Mouse (Mus musculus) left cerebral cortex, adult 18-20 months (tissue): Measurements from ENCODE around the gene Nufip2. TPM values are rescaled to one million over a fixed set of nuclear protein-coding genes. Genes with fewer than 3 reads are reported as not detected.
"Not testable (repeated sequence)": the region's sequence is repeated elsewhere in the genome, so short reads cannot be mapped to it uniquely, and the experiment has no call there.

Source experiments
- DNase-seq, 2 experiments: peaks; one replicate each; pipeline ENCODE4 v3.0.0; 2021 to 2022; ENCODE audit warnings: low spot score in 2 of 2, mixed read lengths in 1 of 2
- total RNA-seq, 2 experiments: library from RNA; stranded (reverse); gene quantifications; 2 replicates each; pipeline ENCODE4 v1.2.3; 2021

The Nufip2 gene
- total RNA-seq, 2 experiments from 2014 or later = 66.4 to 68.7 TPM

- DNase-seq = no peak
Observed at GRCm38 (mm10) chr11:77709039-77709438, 23.1 kb downstream of the Nufip2 start.

GRCm38 (mm10) chr11:77713736-77714135, 27.8 kb downstream of the Nufip2 start:
- DNase-seq = no peak

GRCm38 (mm10) chr11:77719055-77719454, 33.1 kb downstream of the Nufip2 start:
- DNase-seq = no peak

- no peak for DNase-seq
Observed at GRCm38 (mm10) chr11:77721389-77721788, 35.4 kb downstream of the Nufip2 start.

- DNase-seq = no peak
Observed at GRCm38 (mm10) chr11:77724766-77725165, 38.8 kb downstream of the Nufip2 start.

- DNase-seq = no peak
Observed at GRCm38 (mm10) chr11:77725183-77725582, 39.2 kb downstream of the Nufip2 start, which contains the start of gene Cryba1. TSS of gene Cryba1 (minus strand) at chr11:77725283.

GRCm38 (mm10) chr11:77728587-77728986, 42.6 kb downstream of the Nufip2 start:
- DNase-seq = no peak

GRCm38 (mm10) chr11:77737289-77737688, 51.3 kb downstream of the Nufip2 start:
- peak; percentile 87 to 94 for DNase-seq

GRCm38 (mm10) chr11:77738555-77738954, 52.6 kb downstream of the Nufip2 start:
- DNase-seq = no peak

GRCm38 (mm10) chr11:77743966-77744365, 58.0 kb downstream of the Nufip2 start:
- DNase-seq = peak; percentile 20 to 33

- no peak for DNase-seq
Observed at GRCm38 (mm10) chr11:77746652-77747051, 60.7 kb downstream of the Nufip2 start.

GRCm38 (mm10) chr11:77747103-77747502, 61.1 kb downstream of the Nufip2 start:
- not testable (repeated sequence) for DNase-seq

- DNase-seq = no peak
Observed at GRCm38 (mm10) chr11:77748996-77749395, 63.0 kb downstream of the Nufip2 start.

- no peak for DNase-seq
Observed at GRCm38 (mm10) chr11:77752525-77752924, 66.6 kb downstream of the Nufip2 start.

GRCm38 (mm10) chr11:77753469-77753868, 67.5 kb downstream of the Nufip2 start:
- DNase-seq = no peak

- DNase-seq = no peak
Observed at GRCm38 (mm10) chr11:77760031-77760430, 74.1 kb downstream of the Nufip2 start.

- DNase-seq = peak; percentile 85 to 86
Observed at GRCm38 (mm10) chr11:77762783-77763672, 77.1 kb downstream of the Nufip2 start, which contains the start of gene Myo18a. TSS of gene Myo18a (plus strand) at chr11:77763246.

GRCm38 (mm10) chr11:77763673-77764340, 77.9 kb downstream of the Nufip2 start:
- peak; percentile 39 to 46 for DNase-seq

- DNase-seq = peak; percentile 52 to 68
Observed at GRCm38 (mm10) chr11:77764694-77765458, 78.9 kb downstream of the Nufip2 start.

- no peak for DNase-seq
Observed at GRCm38 (mm10) chr11:77765459-77765777, 79.5 kb downstream of the Nufip2 start.

GRCm38 (mm10) chr11:77766351-77767001, 80.5 kb downstream of the Nufip2 start:
- DNase-seq = peak; percentile 55 to 71
